Mouse (Mus musculus) midbrain, embryonic 10.5 days (tissue): ENCODE measurements around the gene Fxyd7. TPM values are rescaled to one million over a fixed set of nuclear protein-coding genes. Genes with fewer than 3 reads are reported as not detected.

ENCODE experiments used
- DNase-seq: peaks from one replicate; pipeline ENCODE4 v3.0.0-alpha.2; 2017; ENCODE audit warnings: low spot score
- H3K27ac ChIP-seq: fragments of 300-500 bp; sonication (generic); replicated peaks from 2 replicates; pipeline ENCODE4 v1.5.1; 2016; ENCODE audit warnings: mild to moderate bottlenecking
- H3K27me3 ChIP-seq: fragments of 300-500 bp; sonication (generic); 2 replicates; pipeline ENCODE4 v1.6.1; 2016; ENCODE audit warnings: low read depth, mild to moderate bottlenecking; ENCODE audit not compliant: poor library complexity, severe bottlenecking
- H3K36me3 ChIP-seq: fragments of 300-500 bp; sonication (generic); 2 replicates; pipeline ENCODE4 v1.6.1; 2016; ENCODE audit warnings: mild to moderate bottlenecking, moderate library complexity
- H3K4me1 ChIP-seq: fragments of 300-500 bp; sonication (generic); 2 replicates; pipeline ENCODE4 v1.6.1; 2016
- H3K4me3 ChIP-seq: fragments of 300-500 bp; sonication (generic); 2 replicates; pipeline ENCODE4 v1.5.1; 2016; ENCODE audit warnings: mild to moderate bottlenecking, moderate library complexity
- H3K9me3 ChIP-seq: fragments of 300-500 bp; sonication (generic); replicated peaks from 2 replicates; pipeline ENCODE4 v1.6.1; 2016; ENCODE audit warnings: mild to moderate bottlenecking
- WGBS: fragments of 180-500 bp; shearing (Covaris S2); methylation state at CpG from one replicate; pipeline ENCODE4 v1.1.7; 2016; 5-methylcytosine and 5-hydroxymethylcytosine counted together
- polyA plus RNA-seq: library from polyadenylated mRNA; unstranded; fragments of >200 nt; fragmentation: Nextera tagmentation; extraction: Ambion mirVana; gene quantifications from 2 replicates; pipeline ENCODE4 v1.2.1, GENCODE M21; 2016

The Fxyd7 gene
- polyA plus RNA-seq, 1 experiment from 2014 or later = 0.70 TPM

GRCm38 (mm10) chr7:31072326-31072725, 21.1 kb upstream of the Fxyd7 start:
- H3K4me1 ChIP-seq = peaks cover 6% of the 10 kb centered on the region
- no peaks in the 10 kb centered on the region for H3K36me3 ChIP-seq
- DNase-seq = no peak
- no peaks in the 10 kb centered on the region for H3K27me3 ChIP-seq
- no peak overlapping the region for H3K4me3 ChIP-seq
- 66% methylated on average over 9 of the region's 9 CpGs for WGBS
- H3K9me3 ChIP-seq = no peaks in the 10 kb centered on the region
- 0 out of 2 replicates have a peak overlapping the region, but pooled peaks have one; percentile 17 for H3K27ac ChIP-seq

GRCm38 (mm10) chr7:31070324-31070723, 19.1 kb upstream of the Fxyd7 start:
- 85% methylated on average over 6 of the region's 6 CpGs for WGBS
- H3K27me3 ChIP-seq = no peaks in the 10 kb centered on the region
- no peak overlapping the region for H3K27ac ChIP-seq
- no peak for DNase-seq
- no peak overlapping the region for H3K4me3 ChIP-seq
- H3K36me3 ChIP-seq = no peaks in the 10 kb centered on the region
- no peaks in the 10 kb centered on the region for H3K9me3 ChIP-seq
- H3K4me1 ChIP-seq = peaks cover 6% of the 10 kb centered on the region

- DNase-seq = no peak
- Histone ChIP-seq H3K27me3 (no peaks in the 10 kb centered on the region), H3K27ac (no peak overlapping the region), H3K9me3 (no peaks in the 10 kb centered on the region), H3K4me3 (no peak overlapping the region), H3K36me3 (no peaks in the 10 kb centered on the region), H3K4me1 (peaks cover 6% of the 10 kb centered on the region)
- WGBS = 92% methylated on average over 14 of the region's 14 CpGs
These were observed 18.2 kb upstream of the Fxyd7 start for GRCm38 (mm10) chr7:31069491-31069890.

GRCm38 (mm10) chr7:31067836-31068235, 16.6 kb upstream of the Fxyd7 start:
- Histone ChIP-seq H3K27me3 (no peaks in the 10 kb centered on the region), H3K4me3 (no peak overlapping the region), H3K36me3 (no peaks in the 10 kb centered on the region), H3K4me1 (peaks cover 6% of the 10 kb centered on the region), H3K27ac (0 out of 2 replicates have a peak overlapping the region, but pooled peaks have one; percentile 49), H3K9me3 (no peaks in the 10 kb centered on the region)
- 48% methylated on average over 5 of the region's 5 CpGs for WGBS
- DNase-seq = no peak

GRCm38 (mm10) chr7:31063074-31063560, 11.8 kb upstream of the Fxyd7 start:
- H3K4me1 ChIP-seq = peaks cover 13% of the 10 kb centered on the region
- H3K27ac ChIP-seq = no peak overlapping the region
- DNase-seq = no peak
- no peaks in the 10 kb centered on the region for H3K36me3 ChIP-seq
- H3K9me3 ChIP-seq = no peaks in the 10 kb centered on the region
- 85% methylated on average over 12 of the region's 12 CpGs for WGBS
- no peaks in the 10 kb centered on the region for H3K27me3 ChIP-seq
- H3K4me3 ChIP-seq = no peak overlapping the region

GRCm38 (mm10) chr7:31060621-31061010, 9.3 kb upstream of the Fxyd7 start:
- Histone ChIP-seq H3K4me3 (no peak overlapping the region), H3K27me3 (peaks cover 4% of the 10 kb centered on the region; the same call in 1 of the 2 replicates), H3K4me1 (peaks cover 17% of the 10 kb centered on the region), H3K27ac (peak overlapping the region; percentile 79), H3K9me3 (no peaks in the 10 kb centered on the region), H3K36me3 (no peaks in the 10 kb centered on the region)
- DNase-seq = no peak
- WGBS = 86% methylated on average over 7 of the region's 7 CpGs

- peaks cover 22% of the 10 kb centered on the region for H3K4me1 ChIP-seq
- WGBS = 65% methylated on average over 11 of the region's 11 CpGs
- H3K9me3 ChIP-seq = no peaks in the 10 kb centered on the region
- no peak for DNase-seq
- peak overlapping the region; percentile 79 for H3K27ac ChIP-seq
- H3K4me3 ChIP-seq = no peak overlapping the region
- no peaks in the 10 kb centered on the region for H3K36me3 ChIP-seq
- H3K27me3 ChIP-seq = peaks cover 9% of the 10 kb centered on the region; the same call in 1 of the 2 replicates
These were observed 8.8 kb upstream of the Fxyd7 start for GRCm38 (mm10) chr7:31059919-31060620.

- Histone ChIP-seq H3K4me3 (no peak within 1 kb of the TSS), H3K27me3 (peaks cover 19% of the 10 kb centered on the region), H3K36me3 (no peaks in the 10 kb centered on the region), H3K27ac (peak within 1 kb of the TSS; percentile 79), H3K4me1 (peaks cover 32% of the 10 kb centered on the region), H3K9me3 (no peaks in the 10 kb centered on the region)
- 5% methylated on average over 2 of the region's 2 CpGs for WGBS
- peak; percentile 80 for DNase-seq
These were observed 7.8 kb upstream of the Fxyd7 start, which contains the start of gene Lgi4 for GRCm38 (mm10) chr7:31059108-31059507. TSS of gene Lgi4 (plus strand) at chr7:31059342.

GRCm38 (mm10) chr7:31058211-31058610, 6.9 kb upstream of the Fxyd7 start:
- Histone ChIP-seq H3K27me3 (peaks cover 28% of the 10 kb centered on the region), H3K4me3 (no peak overlapping the region), H3K4me1 (peaks cover 34% of the 10 kb centered on the region), H3K27ac (no peak overlapping the region), H3K36me3 (no peaks in the 10 kb centered on the region), H3K9me3 (no peaks in the 10 kb centered on the region)
- WGBS = 89% methylated on average over 6 of the region's 6 CpGs
- DNase-seq = no peak

GRCm38 (mm10) chr7:31057730-31058129, 6.5 kb upstream of the Fxyd7 start:
- Histone ChIP-seq H3K36me3 (no peaks in the 10 kb centered on the region), H3K4me1 (peaks cover 39% of the 10 kb centered on the region), H3K27ac (no peak overlapping the region), H3K9me3 (no peaks in the 10 kb centered on the region), H3K4me3 (no peak overlapping the region), H3K27me3 (peaks cover 32% of the 10 kb centered on the region)
- WGBS = 74% methylated on average over 5 of the region's 5 CpGs
- DNase-seq = no peak

- Histone ChIP-seq H3K4me1 (peaks cover 46% of the 10 kb centered on the region), H3K4me3 (no peak within 1 kb of the TSS), H3K36me3 (no peaks in the 10 kb centered on the region), H3K27me3 (peaks cover 39% of the 10 kb centered on the region), H3K9me3 (no peaks in the 10 kb centered on the region), H3K27ac (no peak within 1 kb of the TSS)
- no peak for DNase-seq
- 65% methylated on average over 2 of the region's 2 CpGs for WGBS
These were observed 5.8 kb upstream of the Fxyd7 start, which contains the start of gene Fxyd1 for GRCm38 (mm10) chr7:31057071-31057470. TSS of gene Fxyd1 (minus strand) at chr7:31057199.

GRCm38 (mm10) chr7:31056448-31056847, 5.2 kb upstream of the Fxyd7 start:
- Histone ChIP-seq H3K9me3 (no peaks in the 10 kb centered on the region), H3K27ac (no peak overlapping the region), H3K36me3 (no peaks in the 10 kb centered on the region), H3K4me3 (no peak overlapping the region), H3K27me3 (peaks cover 45% of the 10 kb centered on the region), H3K4me1 (peaks cover 52% of the 10 kb centered on the region)
- DNase-seq = no peak
- WGBS = 83% methylated on average over 7 of the region's 7 CpGs

- no peaks in the 10 kb centered on the region for H3K36me3 ChIP-seq
- no peak overlapping the region for H3K4me3 ChIP-seq
- no peak for DNase-seq
- no peaks in the 10 kb centered on the region for H3K9me3 ChIP-seq
- no peak overlapping the region for H3K27ac ChIP-seq
- peaks cover 51% of the 10 kb centered on the region for H3K27me3 ChIP-seq
- peaks cover 58% of the 10 kb centered on the region for H3K4me1 ChIP-seq
- WGBS = 25% methylated on average over 3 of the region's 4 CpGs
These were observed 4.6 kb upstream of the Fxyd7 start for GRCm38 (mm10) chr7:31055883-31056282.
